Mouse (Mus musculus): ENCODE results near the gene Pfkl. TPM values are rescaled to one million over a fixed set of nuclear protein-coding genes. Genes with fewer than 3 reads are reported as not detected.
"Not testable (repeated sequence)": the region's sequence is repeated elsewhere in the genome, so short reads cannot be mapped to it uniquely, and the experiment has no call there.

The Pfkl gene
- total RNA-seq, 1 experiment from 2014 or later: 165 TPM

DNA sequence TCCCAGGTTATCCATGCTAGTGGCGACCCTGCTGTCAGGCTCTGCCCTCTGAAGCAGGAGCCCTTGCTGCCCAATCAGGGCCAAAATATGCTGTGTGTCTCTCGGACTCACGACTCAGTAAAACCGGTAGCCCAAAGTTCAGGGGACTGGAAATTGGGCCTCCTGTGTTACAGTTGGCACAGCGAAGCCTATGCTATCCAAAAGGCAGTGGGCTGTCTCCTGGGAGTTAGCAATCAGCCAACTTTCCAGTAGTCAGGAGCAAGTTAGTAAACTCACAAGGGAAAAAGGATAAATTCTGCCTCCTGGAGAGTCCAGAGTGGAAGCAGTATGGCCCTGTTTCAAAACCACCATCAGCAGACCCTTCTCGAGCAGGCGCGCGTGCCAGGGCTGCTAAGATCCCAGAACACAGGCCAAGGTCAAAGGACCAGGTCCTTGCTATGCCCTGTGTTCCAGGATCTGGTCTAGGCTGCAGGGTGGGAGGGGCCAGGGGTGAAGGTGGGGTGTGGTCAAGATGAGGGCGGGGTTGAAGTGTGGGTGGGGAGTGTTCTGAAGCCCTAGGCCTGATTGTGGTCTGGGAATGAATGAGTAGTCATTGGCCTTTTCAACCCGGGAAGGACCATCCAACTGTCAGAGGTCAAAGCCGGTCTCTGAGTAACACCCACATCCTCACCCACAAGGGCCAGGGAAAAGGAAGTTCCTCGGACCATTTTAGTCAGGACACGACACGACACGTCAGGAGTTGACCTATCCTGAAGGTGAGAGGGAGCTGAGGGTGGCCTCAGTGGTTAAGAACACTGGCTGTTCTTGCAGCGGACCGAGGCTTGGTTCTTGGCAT, 3.0 kb upstream of the Pfkl start:
- DNase-seq: peak; percentile 56

DNA sequence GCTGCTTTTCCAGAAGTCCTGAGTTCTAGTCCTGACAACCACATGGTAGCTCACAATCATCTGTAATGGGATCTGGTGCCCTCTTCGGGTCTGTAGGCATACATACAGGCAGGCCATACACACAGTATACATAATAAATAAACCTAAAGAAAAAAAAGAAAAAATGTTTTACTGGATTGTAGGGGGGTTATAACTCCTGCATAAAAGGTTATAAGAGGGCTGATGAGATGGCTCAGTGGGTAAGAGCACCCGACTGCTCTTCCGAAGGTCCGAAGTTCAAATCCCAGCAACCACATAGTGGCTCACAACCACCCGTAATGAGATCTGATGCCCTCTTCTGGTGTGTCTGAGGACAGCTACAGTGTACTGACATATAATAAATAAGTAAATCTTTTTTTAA, 1.2 kb upstream of the Pfkl start:
- not testable (repeated sequence) for DNase-seq

- no peak for DNase-seq
Measured at GRCm38 (mm10) chr10:78010335-78010734, 452 bp upstream of the Pfkl start.

GRCm38 (mm10) chr10:78009184-78009944, 519 bp downstream of the Pfkl start:
- peak; percentile 99 for DNase-seq

- no peak for DNase-seq
Measured at GRCm38 (mm10) chr10:78008169-78008568, 1.7 kb downstream of the Pfkl start.

GRCm38 (mm10) chr10:78007203-78007602, 2.7 kb downstream of the Pfkl start:
- DNase-seq: no peak

GRCm38 (mm10) chr10:78005791-78006438, 4.0 kb downstream of the Pfkl start:
- no peak for DNase-seq

DNA sequence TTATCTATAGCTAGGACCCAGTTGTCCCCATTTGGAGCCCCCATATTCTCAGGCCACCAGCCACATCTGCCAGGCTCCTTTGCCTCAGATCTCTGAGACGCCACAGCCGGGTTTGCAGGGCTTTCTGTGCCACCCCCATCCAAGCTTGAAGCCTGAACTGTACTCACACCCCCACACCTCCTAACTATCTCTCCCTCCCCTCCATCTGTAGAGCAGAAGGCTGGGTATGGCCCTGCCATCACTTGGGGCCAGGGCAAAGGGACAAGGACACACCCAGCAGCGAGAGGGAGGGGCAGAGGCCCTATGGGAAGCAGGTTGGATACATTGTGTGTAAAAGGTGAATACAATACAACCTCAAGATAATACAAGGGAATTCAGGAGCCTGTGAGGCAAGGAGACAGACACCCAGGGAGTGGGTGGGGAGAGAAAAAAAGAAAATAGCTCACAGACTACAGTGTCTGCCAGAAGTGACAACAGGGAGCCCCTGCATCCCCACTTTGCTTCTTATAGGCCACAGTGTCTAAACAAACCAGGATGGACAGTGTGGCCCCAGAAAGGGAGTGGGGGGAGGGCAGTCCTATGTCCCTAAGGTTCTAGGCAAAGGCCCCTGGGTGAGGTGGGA, 5.3 kb downstream of the Pfkl start:
- DNase-seq: no peak

- no peak for DNase-seq
Measured at GRCm38 (mm10) chr10:78002316-78002715, 7.6 kb downstream of the Pfkl start.

DNA sequence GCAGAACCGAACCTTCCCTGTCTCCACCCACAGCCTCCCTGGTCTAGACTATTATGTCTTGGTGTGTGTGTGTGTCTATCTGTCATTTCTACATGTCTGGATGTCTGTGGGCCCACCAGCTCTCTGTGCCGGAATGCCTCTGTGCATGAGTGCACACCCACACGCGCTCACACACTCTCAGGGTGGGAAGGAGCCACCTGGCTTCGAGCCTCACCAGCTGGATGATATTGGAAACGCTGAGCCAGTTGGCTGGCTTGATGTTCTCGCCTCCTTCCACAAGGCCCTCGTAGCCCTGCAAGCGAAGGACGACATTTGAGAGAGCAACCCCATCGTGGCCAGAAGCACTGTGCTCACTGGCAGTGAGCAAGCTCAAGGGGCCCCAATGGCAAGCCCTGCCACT, 8.1 kb downstream of the Pfkl start:
- DNase-seq: no peak

GRCm38 (mm10) chr10:78000200-78000599, 9.7 kb downstream of the Pfkl start:
- DNase-seq: no peak

DNA sequence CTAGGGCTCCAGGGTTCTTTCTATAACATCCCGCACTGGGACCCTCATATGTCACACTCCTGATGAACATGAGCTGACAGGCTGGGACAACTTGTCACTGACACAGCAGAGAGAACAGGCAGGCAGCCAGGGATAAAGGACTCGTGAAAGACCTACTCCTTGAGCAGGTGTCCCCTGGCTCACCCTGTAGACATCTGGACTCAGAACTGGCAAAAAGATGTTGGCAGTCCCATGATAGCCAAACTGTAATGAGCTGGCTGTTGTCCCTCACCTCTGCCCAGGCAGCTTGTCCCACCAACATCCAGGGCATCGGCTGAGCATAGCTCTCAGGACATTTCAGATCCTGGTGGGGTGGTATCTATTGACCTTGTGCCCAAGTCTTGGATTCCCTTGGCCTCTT, 14.2 kb downstream of the Pfkl start:
- no peak for DNase-seq

- DNase-seq: no peak
Measured at GRCm38 (mm10) chr10:77985775-77986174, 24.1 kb downstream of the Pfkl start.

GRCm38 (mm10) chr10:77984660-77985059, 25.2 kb downstream of the Pfkl start:
- DNase-seq: peak; percentile 89

GRCm38 (mm10) chr10:77978351-77979350, 31.2 kb downstream of the Pfkl start, which contains the start of gene 1810043G02Rik:
1810043G02Rik (plus strand) TSS chr10:77978524.
- peak; percentile 99 for DNase-seq

DNA sequence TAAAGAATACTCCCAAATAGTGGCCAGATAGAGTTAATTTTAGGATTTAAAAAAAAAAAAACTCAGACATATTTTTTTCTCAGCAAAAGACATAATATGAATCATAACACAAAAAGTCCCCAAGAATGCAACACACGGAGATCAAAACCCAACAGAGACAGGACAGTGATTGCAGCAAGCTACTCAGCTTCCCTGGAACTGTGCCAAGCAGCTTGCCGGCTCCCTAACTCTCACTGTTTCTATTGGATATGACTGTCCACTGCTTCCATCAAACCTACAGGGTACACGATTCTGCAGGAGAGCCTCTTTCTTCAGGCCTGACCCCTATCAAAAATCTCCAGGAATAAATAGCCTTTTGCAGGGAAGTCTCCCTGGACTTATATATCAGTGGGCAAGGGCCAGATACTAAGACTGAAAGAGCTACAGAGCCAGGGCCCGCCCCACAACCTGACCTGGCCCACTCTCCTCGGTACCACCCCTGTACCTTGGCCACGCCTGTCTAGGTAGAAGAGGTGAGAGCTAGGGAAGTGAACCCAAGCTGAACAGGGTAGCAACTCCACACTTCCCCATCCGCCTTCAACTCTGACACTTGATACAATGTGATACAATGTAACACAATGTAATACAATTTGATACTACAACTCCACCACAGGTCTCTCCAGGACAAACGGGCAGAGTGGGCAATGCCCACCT, 33.3 kb downstream of the Pfkl start:
- peak; percentile 50 for DNase-seq

GRCm38 (mm10) chr10:77975653-77976052, 34.2 kb downstream of the Pfkl start:
- DNase-seq: no peak

- DNase-seq: no peak
Measured at GRCm38 (mm10) chr10:77974811-77975210, 35.1 kb downstream of the Pfkl start.

- no peak for DNase-seq
Measured at GRCm38 (mm10) chr10:77974323-77974722, 35.6 kb downstream of the Pfkl start.
